Mouse (Mus musculus): ENCODE data around the gene Cd300e. TPM values are rescaled to one million over a fixed set of nuclear protein-coding genes. Genes with fewer than 3 reads are reported as not detected.

Gene Cd300e
- polyA plus RNA-seq, 1 experiment from 2014 or later, result not detected

- Histone ChIP-seq H3K27me3 (replicated peaks; ENCODE audit: control insufficient read depth, insufficient read depth, low read length) (no peaks in the 10 kb centered on the region), H3K36me3 (ENCODE audit: control insufficient read depth, insufficient read depth) (no peaks in the 10 kb centered on the region), H3K4me2 (ENCODE audit: low read length) (no peak overlapping the region), H3K27ac (ENCODE audit: low read length) (no peak overlapping the region), H3K4me1 (replicated peaks; ENCODE audit: control insufficient read depth, insufficient read depth, low read length) (no peaks in the 10 kb centered on the region), H3K4me3 (replicated peaks; ENCODE audit: low read length) (no peak overlapping the region), H3K9ac (replicated peaks; ENCODE audit: low read depth, low read length) (no peak overlapping the region), H3K9me3 (ENCODE audit: control insufficient read depth, low read length) (no peaks in the 10 kb centered on the region)
- WGBS, result 79% methylated on average over 7 of the region's 7 CpGs
- ATAC-seq, result no peak
These were observed 38.8 kb upstream of the Cd300e start for GRCm38 (mm10) chr11:115100741-115101140.

- H3K27me3 ChIP-seq (replicated peaks; ENCODE audit: control insufficient read depth, insufficient read depth, low read length), result no peaks in the 10 kb centered on the region
- no peak overlapping the region for H3K27ac ChIP-seq (ENCODE audit: low read length)
- no peak overlapping the region for H3K9ac ChIP-seq (replicated peaks; ENCODE audit: low read depth, low read length)
- H3K4me2 ChIP-seq (ENCODE audit: low read length), result no peak overlapping the region
- WGBS, result 81% methylated on average over 5 of the region's 5 CpGs
- H3K36me3 ChIP-seq (ENCODE audit: control insufficient read depth, insufficient read depth), result no peaks in the 10 kb centered on the region
- no peak for ATAC-seq
- no peaks in the 10 kb centered on the region for H3K4me1 ChIP-seq (replicated peaks; ENCODE audit: control insufficient read depth, insufficient read depth, low read length)
- no peak overlapping the region for H3K4me3 ChIP-seq (replicated peaks; ENCODE audit: low read length)
- no peaks in the 10 kb centered on the region for H3K9me3 ChIP-seq (ENCODE audit: control insufficient read depth, low read length)
These were observed 38.1 kb upstream of the Cd300e start for GRCm38 (mm10) chr11:115100032-115100621.

DNA sequence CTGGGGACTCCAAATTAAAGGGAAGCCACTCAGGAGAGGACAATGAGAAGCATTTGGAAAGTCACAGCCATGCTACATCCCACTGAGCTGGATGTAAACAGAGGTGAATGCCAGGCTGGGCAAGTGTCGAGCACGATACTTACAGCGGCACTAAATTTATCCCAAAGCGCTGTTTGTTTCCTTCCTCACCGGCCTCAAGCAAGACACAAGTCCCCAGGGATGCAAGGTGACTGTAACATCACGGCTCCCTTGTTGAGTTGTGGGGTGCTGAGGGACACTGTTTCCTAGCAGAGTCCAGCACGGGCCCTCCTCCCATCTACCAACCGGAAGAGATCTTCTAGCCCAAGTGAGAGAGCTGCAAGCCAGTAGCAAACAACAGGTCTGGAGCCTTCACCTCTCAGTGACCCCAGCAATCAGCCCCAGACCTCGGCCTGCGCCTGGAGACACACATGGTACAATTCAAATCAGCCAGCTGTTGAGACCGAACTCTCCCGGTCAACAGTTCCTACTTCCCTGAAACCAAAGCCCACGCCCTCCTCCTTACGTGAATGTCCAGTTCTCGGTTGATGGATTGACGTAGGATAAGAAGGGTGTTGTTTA lies 37.4 kb upstream of the Cd300e start:
- no peak overlapping the region for H3K27ac ChIP-seq (ENCODE audit: low read length)
- H3K27me3 ChIP-seq (replicated peaks; ENCODE audit: control insufficient read depth, insufficient read depth, low read length), result no peaks in the 10 kb centered on the region
- H3K9ac ChIP-seq (replicated peaks; ENCODE audit: low read depth, low read length), result no peak overlapping the region
- H3K4me1 ChIP-seq (replicated peaks; ENCODE audit: control insufficient read depth, insufficient read depth, low read length), result no peaks in the 10 kb centered on the region
- WGBS, result 77% methylated on average over 16 of the region's 16 CpGs
- H3K4me3 ChIP-seq (replicated peaks; ENCODE audit: low read length), result no peak overlapping the region
- H3K4me2 ChIP-seq (ENCODE audit: low read length), result no peak overlapping the region
- no peaks in the 10 kb centered on the region for H3K36me3 ChIP-seq (ENCODE audit: control insufficient read depth, insufficient read depth)
- ATAC-seq, result no peak
- no peaks in the 10 kb centered on the region for H3K9me3 ChIP-seq (ENCODE audit: control insufficient read depth, low read length)

GRCm38 (mm10) chr11:115098203-115098932 lies 36.4 kb upstream of the Cd300e start:
- no peak for ATAC-seq
- no peaks in the 10 kb centered on the region for H3K4me1 ChIP-seq (replicated peaks; ENCODE audit: control insufficient read depth, insufficient read depth, low read length)
- H3K36me3 ChIP-seq (ENCODE audit: control insufficient read depth, insufficient read depth), result no peaks in the 10 kb centered on the region
- H3K27me3 ChIP-seq (replicated peaks; ENCODE audit: control insufficient read depth, insufficient read depth, low read length), result no peaks in the 10 kb centered on the region
- no peak overlapping the region for H3K4me3 ChIP-seq (replicated peaks; ENCODE audit: low read length)
- no peak overlapping the region for H3K9ac ChIP-seq (replicated peaks; ENCODE audit: low read depth, low read length)
- H3K4me2 ChIP-seq (ENCODE audit: low read length), result no peak overlapping the region
- WGBS, result 60% methylated on average over 10 of the region's 10 CpGs
- no peaks in the 10 kb centered on the region for H3K9me3 ChIP-seq (ENCODE audit: control insufficient read depth, low read length)
- H3K27ac ChIP-seq (ENCODE audit: low read length), result no peak overlapping the region

GRCm38 (mm10) chr11:115092140-115092539 lies 30.2 kb upstream of the Cd300e start:
- ATAC-seq, result no peak
- Histone ChIP-seq H3K4me3 (replicated peaks; ENCODE audit: low read length) (no peak overlapping the region), H3K4me1 (replicated peaks; ENCODE audit: control insufficient read depth, insufficient read depth, low read length) (peaks cover 8% of the 10 kb centered on the region), H3K27ac (ENCODE audit: low read length) (no peak overlapping the region), H3K9me3 (ENCODE audit: control insufficient read depth, low read length) (0 out of 2 replicates have a peak, but pooled peaks cover 4% of the 10 kb centered on the region), H3K27me3 (replicated peaks; ENCODE audit: control insufficient read depth, insufficient read depth, low read length) (peaks cover 23% of the 10 kb centered on the region), H3K9ac (replicated peaks; ENCODE audit: low read depth, low read length) (no peak overlapping the region), H3K4me2 (ENCODE audit: low read length) (no peak overlapping the region), H3K36me3 (ENCODE audit: control insufficient read depth, insufficient read depth) (no peaks in the 10 kb centered on the region)
- WGBS, result 9% methylated on average over 4 of the region's 4 CpGs

DNA sequence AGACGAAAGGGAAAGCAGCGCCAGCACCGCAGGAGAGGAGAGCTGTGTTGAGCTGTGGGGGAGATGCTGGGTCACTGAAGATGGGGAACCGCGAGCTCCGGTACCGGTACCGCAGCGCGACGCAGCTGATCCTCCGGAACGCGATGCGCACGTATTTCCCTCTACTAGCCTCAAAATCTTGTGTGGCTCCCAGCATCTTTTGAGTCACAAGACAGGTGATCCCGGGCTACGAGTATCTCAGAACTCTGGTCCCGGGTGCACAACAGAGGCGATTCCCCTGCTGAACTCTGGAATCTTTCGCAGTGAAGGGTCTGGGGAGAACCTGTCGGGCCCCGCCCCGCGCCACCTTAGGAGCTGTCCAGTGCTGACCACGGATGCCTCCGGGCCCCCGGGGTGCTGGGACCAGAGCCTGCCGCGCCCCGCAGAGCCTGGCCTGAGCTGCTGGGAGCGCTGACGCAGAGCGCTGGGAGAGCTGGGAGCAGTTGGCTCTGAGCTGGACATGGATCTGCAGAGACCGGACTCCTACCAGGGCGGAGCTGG lies 29.5 kb upstream of the Cd300e start, which contains the start of gene Rab37:
Gene Rab37 (plus strand): TSS at position 70 of the 540 bp plus-strand sequence.
- Histone ChIP-seq H3K9me3 (ENCODE audit: control insufficient read depth, low read length) (0 out of 2 replicates have a peak, but pooled peaks cover 4% of the 10 kb centered on the region), H3K27me3 (replicated peaks; ENCODE audit: control insufficient read depth, insufficient read depth, low read length) (peaks cover 23% of the 10 kb centered on the region), H3K4me1 (replicated peaks; ENCODE audit: control insufficient read depth, insufficient read depth, low read length) (peaks cover 8% of the 10 kb centered on the region), H3K4me3 (replicated peaks; ENCODE audit: low read length) (peak within 1 kb of the TSS; percentile 27), H3K27ac (ENCODE audit: low read length) (no peak within 1 kb of the TSS), H3K4me2 (ENCODE audit: low read length) (peak within 1 kb of the TSS; percentile 47), H3K9ac (replicated peaks; ENCODE audit: low read depth, low read length) (no peak within 1 kb of the TSS; the same call in 1 of the 2 replicates), H3K36me3 (ENCODE audit: control insufficient read depth, insufficient read depth) (no peaks in the 10 kb centered on the region)
- under 1% methylated on average over 36 of the region's 36 CpGs for WGBS
- ATAC-seq, result no peak

GRCm38 (mm10) chr11:115089853-115090252 lies 27.9 kb upstream of the Cd300e start:
- Histone ChIP-seq H3K27ac (ENCODE audit: low read length) (no peak overlapping the region), H3K36me3 (ENCODE audit: control insufficient read depth, insufficient read depth) (no peaks in the 10 kb centered on the region), H3K4me1 (replicated peaks; ENCODE audit: control insufficient read depth, insufficient read depth, low read length) (peaks cover 9% of the 10 kb centered on the region), H3K4me3 (replicated peaks; ENCODE audit: low read length) (no peak overlapping the region), H3K27me3 (replicated peaks; ENCODE audit: control insufficient read depth, insufficient read depth, low read length) (peaks cover 23% of the 10 kb centered on the region), H3K9me3 (ENCODE audit: control insufficient read depth, low read length) (0 out of 2 replicates have a peak, but pooled peaks cover 4% of the 10 kb centered on the region), H3K4me2 (ENCODE audit: low read length) (no peak overlapping the region), H3K9ac (replicated peaks; ENCODE audit: low read depth, low read length) (no peak overlapping the region)
- no peak for ATAC-seq
- 70% methylated on average over 6 of the region's 6 CpGs for WGBS

GRCm38 (mm10) chr11:115086213-115086612 lies 24.2 kb upstream of the Cd300e start:
- Histone ChIP-seq H3K36me3 (ENCODE audit: control insufficient read depth, insufficient read depth) (no peaks in the 10 kb centered on the region), H3K9me3 (ENCODE audit: control insufficient read depth, low read length) (0 out of 2 replicates have a peak, but pooled peaks cover 4% of the 10 kb centered on the region), H3K27me3 (replicated peaks; ENCODE audit: control insufficient read depth, insufficient read depth, low read length) (peaks cover 15% of the 10 kb centered on the region), H3K4me3 (replicated peaks; ENCODE audit: low read length) (no peak overlapping the region), H3K9ac (replicated peaks; ENCODE audit: low read depth, low read length) (no peak overlapping the region), H3K4me1 (replicated peaks; ENCODE audit: control insufficient read depth, insufficient read depth, low read length) (peaks cover 6% of the 10 kb centered on the region), H3K4me2 (ENCODE audit: low read length) (no peak overlapping the region), H3K27ac (ENCODE audit: low read length) (no peak overlapping the region)
- no peak for ATAC-seq
- 69% methylated on average over 7 of the region's 7 CpGs for WGBS

- ATAC-seq, result no peak
- H3K4me3 ChIP-seq (replicated peaks; ENCODE audit: low read length), result no peak overlapping the region
These were observed 23.1 kb upstream of the Cd300e start for GRCm38 (mm10) chr11:115085064-115085463.

More at GRCm38 (mm10) chr11:115085064-115085463, 23.1 kb upstream of the Cd300e start:
- Histone ChIP-seq H3K4me1 (replicated peaks; ENCODE audit: control insufficient read depth, insufficient read depth, low read length) (peaks cover 6% of the 10 kb centered on the region; the same call in 1 of the 2 replicates), H3K27me3 (replicated peaks; ENCODE audit: control insufficient read depth, insufficient read depth, low read length) (peaks cover 3% of the 10 kb centered on the region), H3K27ac (ENCODE audit: low read length) (no peak overlapping the region), H3K36me3 (ENCODE audit: control insufficient read depth, insufficient read depth) (no peaks in the 10 kb centered on the region), H3K9me3 (ENCODE audit: control insufficient read depth, low read length) (0 out of 2 replicates have a peak, but pooled peaks cover 3% of the 10 kb centered on the region), H3K9ac (replicated peaks; ENCODE audit: low read depth, low read length) (no peak overlapping the region), H3K4me2 (ENCODE audit: low read length) (no peak overlapping the region)
- WGBS, result 43% methylated on average over 8 of the region's 8 CpGs

Data from forebrain, embryonic 16.5 days (tissue).